Mouse (Mus musculus) heart, embryonic 13.5 days (tissue): Measurements from ENCODE around the gene Rad52. TPM values are rescaled to one million over a fixed set of nuclear protein-coding genes. Genes with fewer than 3 reads are reported as not detected.

Experiments
- ATAC-seq: fragments of 200-750 bp; cut with Nextera tagmentation; 2 replicates; pipeline ENCODE4 v1.8.0; 2017; ENCODE audit warnings: moderate TSS enrichment; ENCODE audit not compliant: insufficient number of reproducible peaks, low FRiP score, low TSS enrichment; ENCODE audit errors: extremely low read depth
- H3K27ac ChIP-seq: fragments of 300-500 bp; sonication (generic); replicated peaks from 2 replicates; pipeline ENCODE4 v1.5.1; 2015; ENCODE audit warnings: moderate library complexity, mild to moderate bottlenecking, inconsistent platforms
- H3K27me3 ChIP-seq: fragments of 300-500 bp; sonication (generic); replicated peaks from 2 replicates; pipeline ENCODE4 v1.6.1; 2015; ENCODE audit warnings: mild to moderate bottlenecking, inconsistent platforms
- H3K36me3 ChIP-seq: fragments of 300-500 bp; sonication (generic); 2 replicates; pipeline ENCODE4 v1.6.1; 2015; ENCODE audit warnings: mild to moderate bottlenecking, inconsistent platforms
- H3K4me1 ChIP-seq: fragments of 300-500 bp; sonication (generic); 2 replicates; pipeline ENCODE4 v1.6.1; 2015; ENCODE audit warnings: inconsistent platforms
- H3K4me2 ChIP-seq: fragments of 300-500 bp; sonication (generic); 2 replicates; pipeline ENCODE4 v1.6.1; 2015; ENCODE audit warnings: inconsistent platforms, mild to moderate bottlenecking, moderate library complexity
- H3K4me3 ChIP-seq: fragments of 300-500 bp; sonication (generic); 2 replicates; pipeline ENCODE4 v1.5.1; 2015; ENCODE audit warnings: moderate library complexity, mild to moderate bottlenecking, inconsistent platforms
- H3K9ac ChIP-seq: fragments of 300-500 bp; sonication (generic); 2 replicates; pipeline ENCODE4 v1.6.1; 2015; ENCODE audit warnings: inconsistent platforms, mild to moderate bottlenecking, moderate library complexity
- H3K9me3 ChIP-seq: fragments of 300-500 bp; sonication (generic); 2 replicates; pipeline ENCODE4 v1.6.1; 2016; ENCODE audit warnings: inconsistent platforms
- WGBS: fragments of 180-500 bp; shearing (Covaris S2); methylation state at CpG from one replicate; pipeline ENCODE4 v1.1.7; 2015; ENCODE audit warnings: mixed read lengths; 5-methylcytosine and 5-hydroxymethylcytosine counted together
- polyA plus RNA-seq: library from polyadenylated mRNA; unstranded; fragments of >200 nt; fragmentation: Nextera tagmentation; extraction: Ambion mirVana; gene quantifications from 2 replicates; pipeline ENCODE4 v1.2.1, GENCODE M21; 2015

Gene Rad52
- polyA plus RNA-seq, 1 experiment from 2014 or later = 14.1 TPM

DNA sequence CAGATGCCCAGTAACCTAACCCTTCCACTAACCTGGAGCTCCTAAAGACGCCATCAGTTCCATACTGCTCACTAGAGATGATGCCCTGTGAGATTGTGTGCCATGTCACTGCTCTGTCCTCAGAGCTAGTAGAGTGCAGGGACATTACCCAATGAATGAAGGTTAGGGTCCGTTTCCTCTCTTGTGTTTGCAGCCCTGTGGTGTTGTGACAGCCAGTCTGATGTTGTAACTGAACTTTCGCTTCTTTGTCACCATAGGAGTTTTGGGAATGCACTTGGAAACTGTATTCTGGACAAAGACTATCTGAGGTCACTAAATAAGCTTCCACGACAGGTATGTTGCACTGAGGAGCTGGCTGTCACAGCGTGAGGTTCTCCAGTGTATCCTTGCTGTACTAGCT is 13.2 kb downstream of the Rad52 start:
- WGBS = 84% methylated on average over 5 of the region's 5 CpGs
- Histone ChIP-seq H3K27ac (no peak overlapping the region), H3K9me3 (no peaks in the 10 kb centered on the region), H3K27me3 (no peaks in the 10 kb centered on the region), H3K9ac (no peak overlapping the region), H3K4me1 (no peaks in the 10 kb centered on the region), H3K36me3 (peaks cover 90% of the 10 kb centered on the region), H3K4me3 (no peak overlapping the region), H3K4me2 (no peak overlapping the region)
- no peak for ATAC-seq

DNA sequence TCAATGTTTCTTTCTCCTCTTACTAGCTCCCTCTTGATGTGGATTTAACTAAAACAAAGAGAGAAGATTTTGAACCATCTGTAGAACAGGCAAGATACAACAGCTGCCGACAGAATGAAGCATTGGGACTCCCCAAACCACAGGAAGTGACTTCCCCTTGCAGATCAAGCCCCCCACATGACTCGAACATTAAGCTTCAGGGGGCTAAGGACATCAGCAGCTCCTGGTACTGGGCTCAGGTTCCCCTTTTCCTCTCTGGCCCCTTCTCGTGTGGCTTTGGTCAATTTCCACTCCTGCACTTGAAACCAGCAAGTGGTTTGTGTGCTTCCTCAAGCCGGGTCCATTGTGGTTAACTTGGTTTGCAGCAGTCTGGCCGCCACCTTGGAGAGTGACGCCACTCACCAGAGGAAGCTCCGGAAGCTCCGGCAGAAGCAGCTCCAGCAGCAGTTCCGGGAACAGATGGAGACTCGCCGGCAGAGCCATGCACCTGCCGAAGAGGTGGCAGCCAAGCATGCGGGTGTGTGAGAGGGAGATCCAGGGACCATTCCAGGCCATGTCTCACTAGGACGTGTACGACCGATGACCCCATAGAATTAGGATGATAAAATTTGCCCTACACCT is 16.2 kb downstream of the Rad52 start:
- Histone ChIP-seq H3K4me2 (no peak overlapping the region), H3K4me1 (no peaks in the 10 kb centered on the region), H3K4me3 (no peak overlapping the region), H3K27ac (no peak overlapping the region), H3K27me3 (no peaks in the 10 kb centered on the region), H3K9ac (no peak overlapping the region), H3K9me3 (no peaks in the 10 kb centered on the region), H3K36me3 (peaks cover 92% of the 10 kb centered on the region)
- 82% methylated on average over 16 of the region's 16 CpGs for WGBS
- no peak for ATAC-seq

DNA sequence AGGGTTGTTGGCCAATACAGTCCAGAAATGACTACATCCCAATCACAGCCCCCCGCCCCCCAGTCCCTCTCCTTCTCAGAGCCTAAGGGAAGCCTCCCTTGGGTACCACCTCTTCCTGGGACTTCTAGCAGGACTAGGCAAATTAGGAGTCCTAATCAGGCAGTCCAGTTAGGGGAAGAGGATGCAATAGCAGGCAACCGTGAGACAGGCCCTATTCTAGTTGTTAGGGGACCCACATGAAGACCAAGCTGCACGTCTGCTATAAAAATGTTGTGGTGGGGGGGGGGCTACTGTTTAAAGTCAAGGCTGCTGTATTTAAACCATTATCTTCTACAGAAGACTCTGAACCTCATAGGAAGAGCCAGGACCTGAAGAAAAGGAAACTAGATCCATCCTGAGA is 19.6 kb downstream of the Rad52 start:
- Histone ChIP-seq H3K9me3 (no peaks in the 10 kb centered on the region), H3K27ac (no peak overlapping the region), H3K36me3 (peaks cover 95% of the 10 kb centered on the region), H3K4me2 (no peak overlapping the region), H3K27me3 (no peaks in the 10 kb centered on the region), H3K4me3 (no peak overlapping the region), H3K9ac (no peak overlapping the region), H3K4me1 (no peaks in the 10 kb centered on the region)
- WGBS = 82% methylated on average over 3 of the region's 3 CpGs
- ATAC-seq = no peak

GRCm38 (mm10) chr6:119922544-119922943 is 20.0 kb downstream of the Rad52 start:
- no peaks in the 10 kb centered on the region for H3K27me3 ChIP-seq
- H3K9me3 ChIP-seq = no peaks in the 10 kb centered on the region
- 88% methylated on average over 4 of the region's 4 CpGs for WGBS
- H3K4me2 ChIP-seq = no peak overlapping the region
- peaks cover 95% of the 10 kb centered on the region for H3K36me3 ChIP-seq
- no peak overlapping the region for H3K27ac ChIP-seq
- no peak for ATAC-seq
- no peak overlapping the region for H3K9ac ChIP-seq
- no peak overlapping the region for H3K4me3 ChIP-seq
- H3K4me1 ChIP-seq = no peaks in the 10 kb centered on the region

DNA sequence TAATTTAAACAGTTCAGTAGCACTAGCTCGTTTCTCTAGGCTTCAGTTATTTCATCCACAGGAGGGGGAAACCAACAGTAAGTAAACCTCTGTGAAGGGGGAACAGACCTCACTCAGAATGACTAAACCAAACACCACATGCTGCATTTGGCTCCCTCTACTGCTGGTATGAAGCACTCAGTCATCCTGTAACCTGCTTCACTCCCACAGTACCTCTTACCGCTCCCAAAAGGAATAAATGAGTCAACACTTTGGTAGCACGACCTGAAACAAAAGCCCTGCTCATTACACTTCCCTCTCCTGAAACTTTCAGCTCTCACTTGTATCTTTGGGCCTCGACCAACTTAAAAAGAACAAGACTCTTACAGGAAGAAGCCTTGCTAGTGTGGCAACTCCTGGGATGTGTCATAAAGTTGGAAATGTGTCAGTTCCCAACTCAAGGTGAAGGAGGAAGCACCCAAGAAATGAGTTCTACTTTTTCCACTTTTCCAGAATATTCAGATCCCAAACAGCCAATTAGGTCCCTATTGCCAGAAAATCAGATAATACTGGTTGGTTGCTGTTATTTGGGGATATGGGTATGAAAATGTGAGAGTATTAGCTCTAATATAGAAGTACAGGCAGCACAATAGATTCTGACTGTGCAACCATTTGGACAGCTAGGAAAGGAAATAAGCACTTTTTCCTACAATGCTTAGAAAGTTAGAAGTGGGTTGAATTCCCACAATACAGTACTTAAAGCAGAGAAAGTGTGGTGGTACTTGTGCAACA is 21.9 kb downstream of the Rad52 start:
- peak overlapping the region; percentile 28; the same call in 1 of the 2 replicates for H3K27ac ChIP-seq
- no peaks in the 10 kb centered on the region for H3K27me3 ChIP-seq
- H3K36me3 ChIP-seq = peaks cover 98% of the 10 kb centered on the region
- no peaks in the 10 kb centered on the region for H3K9me3 ChIP-seq
- no peaks in the 10 kb centered on the region for H3K4me1 ChIP-seq
- no peak for ATAC-seq
- 36% methylated on average over 4 of the region's 4 CpGs for WGBS
- 0 out of 2 replicates have a peak overlapping the region, but pooled peaks have one; percentile 16 for H3K9ac ChIP-seq
- no peak overlapping the region for H3K4me3 ChIP-seq
- no peak overlapping the region for H3K4me2 ChIP-seq

Other genes starting within 250 kb of the Rad52 start
- 11.9 and 13.7 TPM in 2 replicates for gene Erc1, start 54.5 kb upstream of the Rad52 start, polyA plus RNA-seq
- gene Wnk1, start 136.0 kb downstream of the Rad52 start, polyA plus RNA-seq = 64.7 and 73.2 TPM in 2 replicates
- not detected in 2 replicates for gene Ninj2, start 190.7 kb downstream of the Rad52 start, polyA plus RNA-seq